Mouse (Mus musculus) urinary bladder, adult 18-20 months (tissue): ENCODE data around the gene Hint2.
A peak's percentile ranks its signal among the peaks of the same experiment; 100 is the strongest.

ENCODE experiments used
- DNase-seq, 2 experiments: peaks; one replicate each; pipeline ENCODE4 v3.0.0; 2022; ENCODE audit warnings: low spot score in 2 of 2, mixed read lengths in 2 of 2

The Hint2 gene

DNA sequence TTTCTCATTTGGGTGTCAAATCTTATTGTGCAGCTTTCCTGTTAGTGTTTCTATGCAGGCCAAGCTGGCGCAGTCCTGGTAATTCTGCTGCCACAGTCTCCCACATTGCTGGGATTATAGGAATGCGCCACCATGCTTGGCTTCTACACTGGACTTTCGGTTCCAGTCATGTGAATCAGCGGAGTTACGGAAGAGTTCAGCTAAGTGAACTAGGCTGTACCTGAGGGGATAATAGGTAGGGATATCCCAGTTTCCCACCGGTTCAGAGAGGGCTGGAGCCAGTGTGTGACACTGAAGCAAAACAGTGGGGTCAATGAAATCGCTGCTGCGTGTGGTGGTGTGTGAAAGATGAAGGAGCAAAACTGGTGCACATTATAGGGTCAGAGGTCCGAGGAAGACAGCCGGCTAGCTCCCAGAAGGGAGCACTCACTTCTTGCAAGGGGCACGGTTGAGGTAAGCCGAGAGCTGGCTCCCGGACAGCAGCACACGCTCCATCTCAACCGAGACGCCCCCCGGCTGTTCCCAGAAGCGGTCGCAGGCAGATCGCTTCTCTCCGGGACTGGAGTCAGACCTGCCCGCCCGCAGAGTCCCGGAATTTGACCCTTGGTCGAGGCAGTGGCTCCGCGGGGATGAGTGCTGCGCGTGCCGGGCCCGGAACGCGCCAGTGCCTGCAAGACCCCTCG, 469 bp downstream of the Hint2 start:
- no peak for DNase-seq

- no peak for DNase-seq
Observed at GRCm38 (mm10) chr4:43653161-43654015, 2.9 kb downstream of the Hint2 start, which contains the start of gene Spag8. TSS of gene Spag8 (minus strand) at chr4:43653594.

GRCm38 (mm10) chr4:43652726-43653125, 3.5 kb downstream of the Hint2 start:
- no peak for DNase-seq

DNA sequence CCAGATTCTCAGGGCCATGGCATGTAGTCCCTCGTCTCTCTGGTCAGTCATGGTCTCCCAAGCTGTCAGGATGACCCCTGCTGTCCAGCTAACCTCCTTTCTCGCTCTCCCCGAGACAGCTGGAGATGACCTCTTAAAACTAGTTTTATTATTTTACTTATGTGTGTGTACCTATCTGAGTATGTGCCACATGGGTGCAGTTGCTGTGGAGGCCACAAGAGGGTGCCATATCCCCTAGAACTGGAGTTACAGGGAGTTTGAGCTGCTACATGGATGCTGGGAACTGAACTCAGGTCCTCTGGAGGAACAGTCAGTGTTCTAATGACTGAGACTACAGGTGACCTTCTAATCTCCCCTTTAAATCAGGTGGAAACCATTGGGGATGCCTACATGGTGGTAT, 6.5 kb downstream of the Hint2 start:
- DNase-seq = no peak

DNA sequence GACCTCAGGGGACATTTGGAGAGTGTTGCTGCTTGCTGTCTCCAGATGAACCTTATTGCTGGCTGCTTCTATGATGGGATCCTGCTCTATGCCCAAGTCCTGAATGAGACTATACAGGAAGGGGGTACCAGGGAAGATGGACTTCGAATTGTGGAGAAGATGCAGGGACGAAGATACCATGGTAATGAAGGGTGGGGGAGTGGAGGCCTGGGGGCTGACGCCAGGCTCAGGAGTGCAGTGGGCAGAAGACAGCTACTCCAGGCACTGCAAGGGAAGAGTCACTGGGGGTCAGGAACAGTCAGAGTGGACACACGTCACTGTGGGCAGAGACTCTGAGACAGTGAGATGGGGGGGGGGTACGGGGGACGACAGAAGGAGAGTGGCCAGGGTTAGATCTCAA, 15.8 kb downstream of the Hint2 start:
- DNase-seq = no peak

- DNase-seq = no peak
Observed at GRCm38 (mm10) chr4:43640076-43640475, 16.2 kb downstream of the Hint2 start.

- DNase-seq = no peak
Observed at GRCm38 (mm10) chr4:43636751-43637150, 19.5 kb downstream of the Hint2 start.

- DNase-seq = no peak
Observed at GRCm38 (mm10) chr4:43634621-43635374, 21.5 kb downstream of the Hint2 start.

GRCm38 (mm10) chr4:43633736-43634135, 22.5 kb downstream of the Hint2 start:
- no peak for DNase-seq

DNA sequence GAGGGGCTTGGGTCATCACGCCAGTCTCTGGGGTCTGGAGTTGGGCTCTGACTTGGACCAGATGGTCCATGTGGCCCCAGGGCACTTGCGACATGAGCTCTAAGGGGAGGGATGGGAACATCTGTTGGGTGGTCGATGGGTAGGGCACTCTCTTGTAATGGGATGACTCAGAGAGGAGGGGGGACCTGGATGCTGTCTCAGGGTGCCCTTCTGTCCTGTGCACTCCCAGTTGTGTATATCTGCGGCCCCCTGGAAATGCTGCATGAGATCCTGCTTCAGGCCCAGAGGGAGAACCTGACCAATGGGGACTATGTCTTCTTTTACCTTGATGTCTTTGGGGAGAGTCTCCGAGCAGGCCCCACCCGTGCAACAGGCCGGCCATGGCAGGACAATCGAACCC, 23.0 kb downstream of the Hint2 start:
- DNase-seq = no peak

- no peak for DNase-seq
Observed at GRCm38 (mm10) chr4:43631956-43632920, 24.0 kb downstream of the Hint2 start.

- peak in 1 of 2 experiments; percentile 35 for DNase-seq
Observed at GRCm38 (mm10) chr4:43631046-43631955, 25.0 kb downstream of the Hint2 start, which contains the start of gene Npr2. TSS of gene Npr2 (plus strand) at chr4:43631935.

DNA sequence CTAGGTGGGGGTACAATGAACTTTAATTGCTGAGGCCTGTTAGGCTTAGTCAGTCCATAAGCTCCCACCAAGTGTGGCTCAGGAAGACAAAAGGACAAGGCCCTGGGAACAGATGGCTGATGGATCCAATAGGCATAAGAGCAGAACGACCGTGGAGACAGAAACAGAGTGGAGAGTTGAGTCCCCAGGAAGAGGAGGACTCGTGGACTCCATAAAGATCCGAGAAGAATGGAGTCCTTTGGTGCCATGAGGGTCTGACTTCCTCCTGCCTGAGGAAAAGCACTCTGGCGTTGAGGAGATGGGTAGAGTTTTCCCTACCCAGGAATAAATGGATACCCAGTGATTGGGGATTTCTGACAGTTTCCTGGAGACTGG, 25.6 kb downstream of the Hint2 start:
- DNase-seq = peak in 1 of 2 experiments; percentile 21

DNA sequence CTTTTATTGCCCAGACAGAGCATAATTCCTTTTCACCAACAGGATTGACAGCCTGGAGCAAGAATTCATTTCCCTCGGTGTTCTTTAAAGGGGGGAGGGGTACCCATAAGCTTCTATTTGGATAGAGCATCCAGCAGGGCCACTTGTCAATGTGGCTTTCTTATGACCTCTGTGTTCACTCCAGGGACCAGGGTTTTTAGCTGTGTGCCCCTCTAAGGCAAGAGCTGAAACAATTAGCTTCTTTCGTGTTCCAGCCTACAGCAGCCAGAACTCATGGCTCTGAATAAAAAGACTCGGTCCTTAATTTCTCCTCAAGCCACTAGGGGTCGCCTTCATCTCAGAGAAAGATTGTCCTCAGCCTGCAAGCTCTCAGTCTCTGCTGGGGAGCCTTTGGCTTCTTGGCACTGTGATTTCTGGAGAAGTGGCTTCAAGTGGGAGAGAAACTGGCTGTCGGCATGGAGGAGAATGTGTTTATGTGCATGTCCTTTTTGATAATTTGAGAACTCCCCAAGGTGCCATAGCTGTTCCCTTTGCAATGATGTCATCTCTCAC, 26.2 kb downstream of the Hint2 start:
- DNase-seq = peak; percentile 56 to 69

- DNase-seq = no peak
Observed at GRCm38 (mm10) chr4:43629106-43629817, 27.0 kb downstream of the Hint2 start.

DNA sequence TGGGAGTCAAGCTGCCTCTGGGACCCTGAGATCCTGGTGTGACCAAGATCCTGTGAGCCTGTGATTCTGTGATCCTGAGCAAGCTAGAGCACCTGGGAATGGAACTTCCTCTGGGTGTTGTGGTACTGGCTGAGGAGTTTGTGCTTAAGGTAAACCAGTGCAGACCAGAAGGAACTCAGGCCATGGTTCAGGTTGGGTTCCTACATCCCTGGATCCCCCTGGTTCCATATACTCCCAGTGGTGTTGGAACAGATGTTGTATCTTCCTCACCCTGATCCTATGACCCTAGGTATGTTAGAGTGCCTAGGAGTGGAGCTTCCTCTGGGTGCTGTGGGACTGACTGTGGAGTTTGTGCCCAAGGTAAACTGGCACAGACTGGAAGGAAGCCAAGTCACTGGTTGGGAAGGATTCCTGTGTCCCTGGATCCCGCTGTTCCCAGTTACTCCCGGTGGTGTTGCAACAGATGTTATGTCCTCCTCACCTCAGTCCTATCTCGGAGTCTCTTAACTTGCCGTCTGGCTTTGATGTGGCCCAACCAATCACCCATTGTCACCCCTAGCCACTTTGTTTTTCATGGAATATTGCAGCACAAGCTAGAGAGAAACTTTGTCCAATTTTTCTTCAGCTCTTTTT, 36.0 kb downstream of the Hint2 start:
- no peak for DNase-seq

GRCm38 (mm10) chr4:43613060-43613730, 43.1 kb downstream of the Hint2 start:
- DNase-seq = no peak

DNA sequence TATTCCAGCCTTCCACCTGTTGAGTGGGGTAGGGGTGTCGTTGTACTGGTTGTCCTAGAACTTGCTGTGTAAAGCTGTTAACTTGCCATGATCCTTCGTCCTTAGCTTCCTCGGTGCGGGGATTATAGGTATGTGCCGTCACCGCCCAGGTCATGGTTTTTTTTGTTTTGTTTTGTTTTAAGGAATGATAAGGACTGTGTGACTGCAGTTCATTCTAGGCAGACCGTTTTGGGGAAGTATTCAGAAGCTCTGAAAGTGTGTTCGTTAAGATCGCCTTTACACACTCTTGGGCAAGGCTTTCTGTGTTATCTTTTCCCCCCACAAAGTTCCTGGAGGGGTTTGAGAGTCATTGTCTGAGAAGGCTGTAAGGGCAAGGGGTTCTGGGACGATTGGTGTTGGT, 43.7 kb downstream of the Hint2 start:
- no peak for DNase-seq
